Mouse (Mus musculus) limb, embryonic 11.5 days (tissue): ENCODE results near the gene Lama5. TPM values are rescaled to one million over a fixed set of nuclear protein-coding genes. Genes with fewer than 3 reads are reported as not detected.
"Not testable (repeated sequence)": the region's sequence is repeated elsewhere in the genome, so short reads cannot be mapped to it uniquely, and the experiment has no call there.

Experiments
- ATAC-seq: fragments of 200-750 bp; cut with Nextera tagmentation; 2 replicates; pipeline ENCODE4 v1.8.0; 2017; ENCODE audit warnings: low read depth; ENCODE audit not compliant: insufficient number of reproducible peaks, low FRiP score, low TSS enrichment
- DNase-seq: peaks from one replicate; pipeline ENCODE4 v3.0.0-alpha.2; 2015; ENCODE audit warnings: low spot score
- H3K27ac ChIP-seq: fragments of 300-500 bp; sonication (generic); replicated peaks from 2 replicates; pipeline ENCODE4 v1.5.1; 2014; ENCODE audit warnings: low read depth, mild to moderate bottlenecking, low read length
- H3K27me3 ChIP-seq: fragments of 300-500 bp; sonication (generic); 2 replicates; pipeline ENCODE4 v1.6.1; 2014; ENCODE audit warnings: mild to moderate bottlenecking, low read length, mixed read lengths; ENCODE audit not compliant: control insufficient read depth, insufficient read depth
- H3K36me3 ChIP-seq: fragments of 300-500 bp; sonication (generic); 2 replicates; pipeline ENCODE4 v1.6.1; 2014; ENCODE audit warnings: mild to moderate bottlenecking, low read length, moderate library complexity, mixed read lengths; ENCODE audit not compliant: control insufficient read depth, insufficient read depth
- H3K4me1 ChIP-seq: fragments of 300-500 bp; sonication (generic); 2 replicates; pipeline ENCODE4 v1.6.1; 2014; ENCODE audit warnings: low read length, mixed read lengths; ENCODE audit not compliant: control insufficient read depth, insufficient read depth
- H3K4me2 ChIP-seq: fragments of 300-500 bp; sonication (generic); 2 replicates; pipeline ENCODE4 v1.6.1; 2014; ENCODE audit warnings: low read depth, mild to moderate bottlenecking, moderate library complexity; ENCODE audit not compliant: severe bottlenecking
- H3K4me3 ChIP-seq: fragments of 300-500 bp; sonication (generic); 2 replicates; pipeline ENCODE4 v1.5.1; 2014; ENCODE audit warnings: low read depth, low read length
- H3K9ac ChIP-seq: fragments of 300-500 bp; sonication (generic); 2 replicates; pipeline ENCODE4 v1.6.1; 2014; ENCODE audit warnings: mild to moderate bottlenecking, low read length
- H3K9me3 ChIP-seq: fragments of 300-500 bp; sonication (generic); 2 replicates; pipeline ENCODE4 v1.6.1; 2016; ENCODE audit warnings: low read length; ENCODE audit not compliant: control insufficient read depth
- WGBS: fragments of 180-500 bp; shearing (Covaris S2); extraction: QIAGEN DNeasy Blood & Tissue Kit; methylation state at CpG from one replicate; pipeline ENCODE4 v1.1.7; 2014; 5-methylcytosine and 5-hydroxymethylcytosine counted together
- polyA plus RNA-seq: library from polyadenylated mRNA; unstranded; fragments of >200 nt; fragmentation: Nextera tagmentation; extraction: Ambion mirVana; gene quantifications from 2 replicates; pipeline ENCODE4 v1.2.1, GENCODE M21; 2014

The Lama5 gene
- polyA plus RNA-seq, 1 experiment from 2014 or later: 12.5 TPM

GRCm38 (mm10) chr2:180173711-180174110, 51.9 kb downstream of the Lama5 start:
- not testable (repeated sequence) for H3K9me3 ChIP-seq, H3K4me3 ChIP-seq, DNase-seq, H3K27ac ChIP-seq, H3K9ac ChIP-seq, H3K27me3 ChIP-seq, ATAC-seq, H3K4me2 ChIP-seq
- WGBS: 94% methylated on average over 8 of the region's 8 CpGs
- Histone ChIP-seq H3K36me3 (peaks cover 27% of the 10 kb centered on the region), H3K4me1 (peaks cover 10% of the 10 kb centered on the region)

GRCm38 (mm10) chr2:180173163-180173562, 52.5 kb downstream of the Lama5 start:
- peaks cover 10% of the 10 kb centered on the region for H3K4me1 ChIP-seq
- no peak for ATAC-seq
- peak overlapping the region; percentile 97 for H3K4me2 ChIP-seq
- peak overlapping the region; percentile 75; the same call in 1 of the 2 replicates for H3K4me3 ChIP-seq
- 84% methylated on average over 4 of the region's 4 CpGs for WGBS
- H3K36me3 ChIP-seq: peaks cover 25% of the 10 kb centered on the region
- H3K27ac ChIP-seq: no peak overlapping the region
- H3K27me3 ChIP-seq: no peaks in the 10 kb centered on the region
- no peak for DNase-seq
- peak overlapping the region; percentile 9; the same call in 1 of the 2 replicates for H3K9ac ChIP-seq
- H3K9me3 ChIP-seq: no peaks in the 10 kb centered on the region

- peaks cover 10% of the 10 kb centered on the region for H3K4me1 ChIP-seq
- H3K9ac ChIP-seq: peak overlapping the region; percentile 94; the same call in 1 of the 2 replicates
- H3K27me3 ChIP-seq: no peaks in the 10 kb centered on the region
- peak overlapping the region; percentile 75 for H3K4me3 ChIP-seq
- WGBS: 7% methylated on average over 9 of the region's 9 CpGs
- ATAC-seq (no peak), DNase-seq (no peak)
- H3K27ac ChIP-seq: no peak overlapping the region; the same call in 1 of the 2 replicates
- peaks cover 21% of the 10 kb centered on the region for H3K36me3 ChIP-seq
- H3K9me3 ChIP-seq: no peaks in the 10 kb centered on the region
- H3K4me2 ChIP-seq: peak overlapping the region; percentile 97
Observed at GRCm38 (mm10) chr2:180172152-180172551, 53.5 kb downstream of the Lama5 start.

- DNase-seq: no peak
- H3K4me1 ChIP-seq: peaks cover 10% of the 10 kb centered on the region
- no peaks in the 10 kb centered on the region for H3K27me3 ChIP-seq
- H3K4me2 ChIP-seq: peak overlapping the region; percentile 97
- ATAC-seq: peak; percentile 61
- H3K36me3 ChIP-seq: peaks cover 18% of the 10 kb centered on the region
- WGBS: under 1% methylated on average over 78 of the region's 80 CpGs
- peak overlapping the region; percentile 81 for H3K27ac ChIP-seq
- no peaks in the 10 kb centered on the region for H3K9me3 ChIP-seq
- H3K9ac ChIP-seq: peak overlapping the region; percentile 94
- peak overlapping the region; percentile 75 for H3K4me3 ChIP-seq
Observed at GRCm38 (mm10) chr2:180171522-180172070, 54.1 kb downstream of the Lama5 start.

- Histone ChIP-seq H3K9me3 (no peaks in the 10 kb centered on the region), H3K4me3 (peak within 1 kb of the TSS; percentile 75), H3K27ac (peak within 1 kb of the TSS; percentile 81), H3K9ac (peak within 1 kb of the TSS; percentile 94), H3K36me3 (peaks cover 18% of the 10 kb centered on the region), H3K4me1 (peaks cover 10% of the 10 kb centered on the region), H3K4me2 (peak within 1 kb of the TSS; percentile 97), H3K27me3 (no peaks in the 10 kb centered on the region)
- DNase-seq (peak; percentile 97), ATAC-seq (peak; percentile 98)
- 4% methylated on average over 40 of the region's 41 CpGs for WGBS
Observed at GRCm38 (mm10) chr2:180170806-180171521, 54.7 kb downstream of the Lama5 start, which contains the start of gene Adrm1. TSS of gene Adrm1 (plus strand) at chr2:180171485.

GRCm38 (mm10) chr2:180170151-180170805, 55.4 kb downstream of the Lama5 start:
- no peaks in the 10 kb centered on the region for H3K27me3 ChIP-seq
- no peak overlapping the region for H3K27ac ChIP-seq
- ATAC-seq (no peak), DNase-seq (no peak)
- 85% methylated on average over 11 of the region's 11 CpGs for WGBS
- H3K9ac ChIP-seq: peak overlapping the region; percentile 47; the same call in 1 of the 2 replicates
- H3K9me3 ChIP-seq: no peaks in the 10 kb centered on the region
- H3K4me3 ChIP-seq: no peak overlapping the region
- H3K4me1 ChIP-seq: peaks cover 10% of the 10 kb centered on the region
- peaks cover 14% of the 10 kb centered on the region for H3K36me3 ChIP-seq
- H3K4me2 ChIP-seq: peak overlapping the region; percentile 51

- Histone ChIP-seq H3K4me1 (no peaks in the 10 kb centered on the region), H3K27ac (no peak overlapping the region), H3K9ac (no peak overlapping the region), H3K4me3 (no peak overlapping the region), H3K36me3 (no peaks in the 10 kb centered on the region), H3K9me3 (no peaks in the 10 kb centered on the region), H3K27me3 (no peaks in the 10 kb centered on the region), H3K4me2 (no peak overlapping the region)
- 88% methylated on average over 2 of the region's 2 CpGs for WGBS
- ATAC-seq: no peak
- no peak for DNase-seq
Observed at GRCm38 (mm10) chr2:180166869-180167268, 58.8 kb downstream of the Lama5 start.

- 85% methylated on average over 2 of the region's 2 CpGs for WGBS
- DNase-seq: no peak
- H3K4me2 ChIP-seq: no peak overlapping the region
- H3K27ac ChIP-seq: no peak overlapping the region
- 0 out of 2 replicates have a peak, but pooled peaks cover 4% of the 10 kb centered on the region for H3K36me3 ChIP-seq
- no peaks in the 10 kb centered on the region for H3K27me3 ChIP-seq
- ATAC-seq: no peak
- H3K9ac ChIP-seq: no peak overlapping the region
- no peak overlapping the region for H3K4me3 ChIP-seq
- no peaks in the 10 kb centered on the region for H3K4me1 ChIP-seq
- H3K9me3 ChIP-seq: no peaks in the 10 kb centered on the region
Observed at GRCm38 (mm10) chr2:180165855-180166254, 59.8 kb downstream of the Lama5 start.
